Mouse (Mus musculus) liver, embryonic 14.5 days (tissue): ENCODE measurements around the gene Hsd11b1. TPM values are rescaled to one million over a fixed set of nuclear protein-coding genes. Genes with fewer than 3 reads are reported as not detected.
"Not testable (repeated sequence)": the region's sequence is repeated elsewhere in the genome, so short reads cannot be mapped to it uniquely, and the experiment has no call there.

ENCODE experiments used
- ATAC-seq: fragments of 200-750 bp; cut with Nextera tagmentation; 2 replicates; pipeline ENCODE4 v1.8.0; 2017; ENCODE audit warnings: moderate number of reproducible peaks, mild to moderate bottlenecking, moderate library complexity; ENCODE audit not compliant: insufficient read depth
- DNase-seq, 3 experiments: peaks; one replicate each; pipeline ENCODE4 v3.0.0-alpha.2; 2012 to 2013; ENCODE audit warnings: low read depth in 3 of 3, low spot score in 3 of 3
- H3K27ac ChIP-seq: fragments of 300-500 bp; sonication (generic); 2 replicates; pipeline ENCODE4 v1.5.1; 2014; ENCODE audit warnings: moderate library complexity, mild to moderate bottlenecking, control low read depth, inconsistent platforms
- H3K27me3 ChIP-seq: fragments of 300-500 bp; sonication (generic); 2 replicates; pipeline ENCODE4 v1.6.1; 2014; ENCODE audit warnings: mild to moderate bottlenecking, low read length, moderate library complexity; ENCODE audit not compliant: control insufficient read depth, insufficient read depth
- H3K36me3 ChIP-seq: fragments of 300-500 bp; sonication (generic); replicated peaks from 2 replicates; pipeline ENCODE4 v1.6.1; 2014; ENCODE audit warnings: low read depth; ENCODE audit not compliant: control insufficient read depth, insufficient read depth
- H3K4me1 ChIP-seq, 2 experiments: fragments of 200-500 bp in 1 of 2; fragments of 300-500 bp in 1 of 2; sonication (generic) in 1 of 2; replicated peaks; 2 replicates each; pipeline ENCODE4 v1.6.1; 2012 to 2014; ENCODE audit warnings: antibody characterized with exemption in 1 of 2, inconsistent platforms in 1 of 2, low read length in 1 of 2; ENCODE audit not compliant: control insufficient read depth in 2 of 2, insufficient read depth in 2 of 2
- H3K4me2 ChIP-seq: fragments of 300-500 bp; sonication (generic); 2 replicates; pipeline ENCODE4 v1.6.1; 2014; ENCODE audit warnings: low read depth, mild to moderate bottlenecking, control low read depth, moderate library complexity
- H3K4me3 ChIP-seq, 2 experiments: fragments of 200-500 bp in 1 of 2; fragments of 300-500 bp in 1 of 2; sonication (generic) in 1 of 2; 2 replicates each; pipeline ENCODE4 v1.5.1; 2012 to 2014; ENCODE audit warnings: low read depth in 2 of 2, low read length in 2 of 2, mild to moderate bottlenecking in 2 of 2, control low read depth in 1 of 2, inconsistent platforms in 1 of 2, moderate library complexity in 1 of 2; ENCODE audit not compliant: insufficient read depth in 1 of 2
- H3K9ac ChIP-seq: fragments of 300-500 bp; sonication (generic); replicated peaks from 2 replicates; pipeline ENCODE4 v1.6.1; 2014; ENCODE audit warnings: mild to moderate bottlenecking, control low read depth, moderate library complexity
- H3K9me3 ChIP-seq: fragments of 300-500 bp; sonication (generic); 2 replicates; pipeline ENCODE4 v1.6.1; 2016; ENCODE audit warnings: low read length, mixed read lengths; ENCODE audit not compliant: control insufficient read depth
- CTCF ChIP-seq: IDR thresholded peaks from 2 replicates; pipeline ENCODE4 v1.5.1; 2016; ENCODE audit warnings: antibody characterized with exemption, low read depth, control low read depth
- EP300 ChIP-seq: IDR thresholded peaks from 2 replicates; pipeline ENCODE4 v1.6.1; 2016; ENCODE audit warnings: antibody characterized with exemption, low read depth
- WGBS: fragments of 180-500 bp; shearing (Covaris S2); extraction: QIAGEN DNeasy Blood & Tissue Kit; methylation state at CpG from one replicate; pipeline ENCODE4 v1.1.7; 2014; ENCODE audit not compliant: insufficient replicate concordance; 5-methylcytosine and 5-hydroxymethylcytosine counted together
- polyA plus RNA-seq, 2 experiments: library from polyadenylated mRNA; depleted of rRNA in 1 of 2; stranded (reverse) in 1 of 2; unstranded in 1 of 2; fragments of >200 nt; fragmentation: Nextera tagmentation in 1 of 2; extraction: Ambion mirVana in 1 of 2; gene quantifications; 2 replicates each; pipeline versions ENCODE4 v1.2.1 to v1.2.3; 2012 to 2014

The Hsd11b1 gene
- polyA plus RNA-seq, 2 experiments: 2.1 to 5.5 TPM

GRCm38 (mm10) chr1:193289914-193290313 lies 26.0 kb upstream of the Hsd11b1 start:
- WGBS: 50% methylated on average over 5 of the region's 5 CpGs
- no peak overlapping the region for H3K9ac ChIP-seq
- DNase-seq: peak in 2 of 3 experiments; percentile 26 to 29
- no peak for TF ChIP-seq EP300
- no peak for TF ChIP-seq CTCF
- no peaks in the 10 kb centered on the region for H3K27me3 ChIP-seq
- ATAC-seq: peak; percentile 64
- no peak overlapping the region for H3K4me3 ChIP-seq
- peaks cover 0 to 16% of the 10 kb centered on the region in 2 experiments; a peak in 2 of 4 replicates for H3K4me1 ChIP-seq
- no peaks in the 10 kb centered on the region for H3K9me3 ChIP-seq
- no peak overlapping the region for H3K4me2 ChIP-seq
- H3K27ac ChIP-seq: no peak overlapping the region
- no peaks in the 10 kb centered on the region for H3K36me3 ChIP-seq

- Histone ChIP-seq H3K27me3 (no peaks in the 10 kb centered on the region), H3K36me3 (no peaks in the 10 kb centered on the region), H3K9ac (no peak overlapping the region), H3K4me3 (no peak overlapping the region), H3K4me2 (no peak overlapping the region), H3K4me1 (peaks cover 0 to 17% of the 10 kb centered on the region in 2 experiments; a peak in 2 of 4 replicates), H3K9me3 (no peaks in the 10 kb centered on the region), H3K27ac (no peak overlapping the region)
- TF ChIP-seq CTCF (no peak), EP300 (no peak)
- ATAC-seq (no peak), DNase-seq (no peak)
- 73% methylated on average over 3 of the region's 3 CpGs for WGBS
These were observed 25.2 kb upstream of the Hsd11b1 start for GRCm38 (mm10) chr1:193289076-193289475.

GRCm38 (mm10) chr1:193287578-193287977 lies 23.7 kb upstream of the Hsd11b1 start:
- Histone ChIP-seq H3K27me3 (no peaks in the 10 kb centered on the region), H3K9me3 (no peaks in the 10 kb centered on the region), H3K4me3 (no peak overlapping the region), H3K4me1 (peaks cover 0 to 19% of the 10 kb centered on the region in 2 experiments; a peak in 2 of 4 replicates), H3K36me3 (no peaks in the 10 kb centered on the region), H3K27ac (no peak overlapping the region), H3K4me2 (no peak overlapping the region), H3K9ac (no peak overlapping the region)
- ATAC-seq (no peak), DNase-seq (no peak)
- TF ChIP-seq EP300 (no peak), CTCF (no peak)
- WGBS: 59% methylated on average over 2 of the region's 2 CpGs

GRCm38 (mm10) chr1:193285766-193286325 lies 22.0 kb upstream of the Hsd11b1 start:
- H3K9ac ChIP-seq, H3K4me2 ChIP-seq, H3K9me3 ChIP-seq, ATAC-seq, H3K27me3 ChIP-seq, H3K36me3 ChIP-seq, DNase-seq, H3K27ac ChIP-seq, H3K4me3 ChIP-seq: not testable (repeated sequence)
- WGBS: 52% methylated on average over 3 of the region's 3 CpGs
- peaks cover 0 to 19% of the 10 kb centered on the region in 2 experiments; a peak in 2 of 4 replicates for H3K4me1 ChIP-seq

- WGBS: 63% methylated on average over 7 of the region's 7 CpGs
- TF ChIP-seq CTCF: no peak
- no peak for TF ChIP-seq EP300
These were observed 20.4 kb upstream of the Hsd11b1 start for GRCm38 (mm10) chr1:193284228-193284779.

More at GRCm38 (mm10) chr1:193284228-193284779, 20.4 kb upstream of the Hsd11b1 start:
- H3K27me3 ChIP-seq: no peaks in the 10 kb centered on the region
- ATAC-seq (0 out of 2 replicates have a peak, but pooled peaks have one; percentile 26), DNase-seq (no peak)
- no peak overlapping the region for H3K9ac ChIP-seq
- H3K4me3 ChIP-seq: no peak overlapping the region
- H3K4me1 ChIP-seq: peaks cover 0 to 14% of the 10 kb centered on the region in 2 experiments; a peak in 2 of 4 replicates
- H3K36me3 ChIP-seq: no peaks in the 10 kb centered on the region
- no peak overlapping the region for H3K27ac ChIP-seq
- H3K4me2 ChIP-seq: no peak overlapping the region
- no peaks in the 10 kb centered on the region for H3K9me3 ChIP-seq
